Mouse (Mus musculus): Measurements from ENCODE around the gene Cd244a. TPM values are rescaled to one million over a fixed set of nuclear protein-coding genes. Genes with fewer than 3 reads are reported as not detected.

Cd244a gene
- polyA plus RNA-seq, 1 experiment, result not detected

DNA sequence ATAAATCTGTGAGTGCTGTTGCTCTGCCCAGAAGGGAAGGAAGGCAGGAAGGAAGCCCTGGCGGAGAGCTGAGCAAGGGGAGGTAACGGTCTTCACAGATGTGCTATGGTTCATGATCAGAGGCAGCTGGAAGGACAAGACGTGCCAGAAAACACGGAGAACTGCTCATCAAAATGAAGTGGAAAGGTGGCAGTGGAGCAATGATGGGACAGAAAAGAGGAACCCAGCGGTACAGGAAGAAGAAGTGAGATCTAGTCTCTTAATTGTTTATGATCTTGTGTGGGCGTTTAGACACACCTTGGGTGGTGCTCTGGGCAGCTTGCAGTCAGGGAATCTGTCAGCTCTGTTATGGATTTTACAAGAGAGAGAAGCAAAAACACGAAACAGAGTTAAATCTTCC, 7.7 kb upstream of the Cd244a start:
- TF ChIP-seq POLR2A (IDR thresholded peaks at IDR 0.05; ENCODE audit: insufficient read depth, low read depth, low read length) (no peak), CTCF (IDR thresholded peaks at IDR 0.05; ENCODE audit: insufficient read depth, low read depth, low read length) (no peak)
- H3K4me3 ChIP-seq (ENCODE audit: insufficient read depth, low read depth, low read length), result no peak overlapping the region
- 85% methylated on average over 7 of the region's 7 CpGs for WGBS

DNA sequence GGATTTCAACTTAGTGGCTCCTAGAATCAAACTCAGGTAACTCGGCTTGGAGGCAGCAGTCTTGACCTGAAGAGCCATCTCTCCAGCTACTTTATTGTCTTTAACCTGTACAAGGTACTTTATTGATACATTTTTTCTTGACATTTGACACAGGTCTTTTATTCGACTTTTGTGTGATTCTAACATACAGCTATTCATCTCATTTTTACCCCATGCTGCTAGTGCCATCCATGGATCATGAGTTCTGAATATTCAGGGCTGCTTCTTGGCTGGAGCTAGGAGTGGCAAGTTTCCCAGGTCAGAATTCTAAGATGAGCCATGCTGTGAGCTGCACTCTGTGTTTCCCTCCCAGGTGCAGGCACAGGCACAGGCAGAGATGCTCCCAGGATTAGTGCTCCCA, 6.8 kb upstream of the Cd244a start:
- TF ChIP-seq POLR2A (IDR thresholded peaks at IDR 0.05; ENCODE audit: insufficient read depth, low read depth, low read length) (no peak), CTCF (IDR thresholded peaks at IDR 0.05; ENCODE audit: insufficient read depth, low read depth, low read length) (no peak)
- 81% methylated on average over 2 of the region's 2 CpGs for whole genome bisulfite sequencing
- Histone ChIP-seq H3K4me3 (ENCODE audit: insufficient read depth, low read depth, low read length) (no peak overlapping the region), H3K27ac (ENCODE audit: insufficient read depth, low read depth, low read length) (no peak overlapping the region), H3K4me1 (ENCODE audit: control insufficient read depth, insufficient read depth, low read length) (no peaks in the 10 kb centered on the region)

More for the DNA sequence above, 7.7 kb upstream of the Cd244a start:
- H3K27ac ChIP-seq (ENCODE audit: insufficient read depth, low read depth, low read length), result no peak overlapping the region
- no peaks in the 10 kb centered on the region for H3K4me1 ChIP-seq (ENCODE audit: control insufficient read depth, insufficient read depth, low read length)

DNA sequence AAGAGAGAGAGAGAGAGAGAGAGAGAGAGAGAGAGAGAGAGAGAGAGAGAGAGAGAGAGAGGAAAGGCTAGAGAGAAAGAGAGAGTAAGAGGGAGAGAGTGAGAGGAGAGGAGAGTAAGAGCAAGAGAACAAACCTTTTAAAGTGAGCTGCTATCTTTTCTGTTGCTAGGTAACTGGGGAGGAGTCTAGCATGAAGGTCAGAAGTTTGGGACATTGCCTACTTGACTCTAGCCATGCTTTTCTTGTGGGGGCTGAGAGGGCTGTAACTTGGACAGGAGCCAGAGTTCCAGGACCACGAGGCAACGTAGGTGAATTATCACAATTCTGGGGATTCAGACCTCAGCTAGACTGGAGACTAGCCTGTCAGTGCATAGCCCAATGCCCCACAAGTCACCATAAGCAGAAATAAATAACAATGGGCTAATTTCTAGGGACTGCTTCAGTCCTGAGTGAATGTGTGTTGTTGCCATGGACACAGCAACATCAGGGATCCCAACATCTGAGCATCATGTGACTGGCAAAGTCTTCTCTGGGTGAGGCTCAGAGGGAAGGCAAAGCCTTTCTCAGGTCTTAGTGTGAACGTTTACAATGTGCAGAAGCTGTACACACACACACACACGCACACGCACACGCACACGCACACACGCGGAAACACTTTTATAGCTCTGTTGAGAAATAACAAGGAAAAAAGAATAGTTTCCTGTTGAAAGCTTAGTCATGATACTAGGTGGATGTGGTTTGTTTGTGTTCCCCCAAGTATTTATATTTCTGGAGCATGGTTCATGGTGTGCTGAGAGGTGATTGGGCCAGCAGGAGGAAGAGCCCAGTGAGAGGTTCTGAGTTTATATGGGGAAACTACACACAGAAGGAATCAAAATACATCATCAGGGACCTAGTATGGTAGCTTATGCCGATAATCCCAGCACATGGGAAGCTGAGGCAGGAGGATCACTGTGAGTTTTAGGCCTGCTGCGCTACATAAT, 5.3 kb upstream of the Cd244a start:
- Histone ChIP-seq H3K27ac (ENCODE audit: insufficient read depth, low read depth, low read length) (no peak overlapping the region), H3K4me3 (ENCODE audit: insufficient read depth, low read depth, low read length) (no peak overlapping the region), H3K4me1 (ENCODE audit: control insufficient read depth, insufficient read depth, low read length) (no peaks in the 10 kb centered on the region)
- no peak for TF ChIP-seq POLR2A (IDR thresholded peaks at IDR 0.05; ENCODE audit: insufficient read depth, low read depth, low read length)
- whole genome bisulfite sequencing, result 72% methylated on average over 11 of the region's 11 CpGs

DNA sequence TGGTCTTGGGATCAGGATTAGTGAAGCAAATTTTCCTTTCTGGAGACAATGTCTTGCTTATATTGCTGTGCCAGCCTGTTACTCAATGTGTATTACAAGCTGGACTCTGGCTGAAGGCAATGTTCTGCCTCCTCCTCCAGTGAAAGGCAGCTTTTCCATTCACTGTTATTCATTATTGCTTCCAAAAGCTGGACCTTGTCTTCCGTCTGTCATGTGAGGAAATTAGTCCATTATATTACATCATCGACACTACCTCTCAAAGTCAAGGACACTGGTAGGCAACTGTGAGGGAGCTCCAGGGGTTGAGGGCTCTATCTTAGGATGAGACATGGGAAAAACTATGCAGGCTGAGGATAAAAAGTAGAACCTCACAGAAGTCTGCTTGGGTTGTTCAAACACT, 2.6 kb upstream of the Cd244a start:
- Histone ChIP-seq H3K27ac (ENCODE audit: insufficient read depth, low read depth, low read length) (no peak overlapping the region), H3K4me3 (ENCODE audit: insufficient read depth, low read depth, low read length) (no peak overlapping the region), H3K4me1 (ENCODE audit: control insufficient read depth, insufficient read depth, low read length) (no peaks in the 10 kb centered on the region)
- WGBS, result 82% methylated on average over 2 of the region's 2 CpGs
- TF ChIP-seq POLR2A (IDR thresholded peaks at IDR 0.05; ENCODE audit: insufficient read depth, low read depth, low read length), result no peak
- no peak for TF ChIP-seq CTCF (IDR thresholded peaks at IDR 0.05; ENCODE audit: insufficient read depth, low read depth, low read length)

DNA sequence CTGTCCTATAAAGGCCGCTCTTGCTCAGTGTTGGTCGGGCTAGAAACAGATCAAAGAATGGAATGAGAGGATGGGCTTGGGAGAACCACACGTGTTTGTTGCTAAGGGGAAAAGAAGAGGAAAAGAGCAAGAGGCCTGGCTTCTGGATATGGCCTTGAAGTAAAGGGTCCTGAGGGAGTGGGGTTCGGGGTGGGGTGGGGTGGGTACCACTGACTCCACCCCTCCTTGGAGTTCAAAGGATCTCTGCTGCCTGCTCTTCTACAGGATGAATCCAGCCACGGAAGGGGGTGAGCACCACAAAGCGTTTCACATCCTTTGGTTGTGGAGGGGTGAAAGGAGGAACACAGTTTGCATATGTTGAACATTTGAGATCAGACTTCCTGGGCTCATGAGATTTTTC, 586 bp upstream of the Cd244a start:
- no peak overlapping the region for H3K27ac ChIP-seq (ENCODE audit: insufficient read depth, low read depth, low read length)
- H3K4me1 ChIP-seq (ENCODE audit: control insufficient read depth, insufficient read depth, low read length), result no peaks in the 10 kb centered on the region
- TF ChIP-seq POLR2A (IDR thresholded peaks at IDR 0.05; ENCODE audit: insufficient read depth, low read depth, low read length), result no peak
- no peak for TF ChIP-seq CTCF (IDR thresholded peaks at IDR 0.05; ENCODE audit: insufficient read depth, low read depth, low read length)
- no peak overlapping the region for H3K4me3 ChIP-seq (ENCODE audit: insufficient read depth, low read depth, low read length)
- WGBS, result 73% methylated on average over 6 of the region's 6 CpGs

DNA sequence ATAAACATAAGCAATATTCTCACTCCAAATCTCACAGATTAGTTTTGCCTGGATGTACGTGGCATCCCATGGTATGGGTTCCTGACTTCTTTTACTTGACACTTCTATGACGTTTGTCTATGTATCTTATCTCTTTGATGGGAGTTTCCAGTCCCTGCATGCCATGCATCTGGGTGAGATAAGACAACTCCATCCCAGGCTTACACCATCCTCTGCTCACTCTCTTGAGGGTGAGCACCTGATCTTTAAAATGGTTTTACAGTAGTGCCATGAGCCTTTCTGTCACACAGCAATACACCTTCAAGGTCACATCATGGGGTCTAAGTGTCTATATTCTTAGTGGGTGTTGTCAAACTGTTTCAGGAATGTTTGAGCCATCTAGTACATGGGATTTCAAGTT, 1.3 kb downstream of the Cd244a start:
- Histone ChIP-seq H3K4me1 (ENCODE audit: control insufficient read depth, insufficient read depth, low read length) (no peaks in the 10 kb centered on the region), H3K27ac (ENCODE audit: insufficient read depth, low read depth, low read length) (no peak overlapping the region), H3K4me3 (ENCODE audit: insufficient read depth, low read depth, low read length) (no peak overlapping the region)
- TF ChIP-seq CTCF (IDR thresholded peaks at IDR 0.05; ENCODE audit: insufficient read depth, low read depth, low read length), result no peak
- TF ChIP-seq POLR2A (IDR thresholded peaks at IDR 0.05; ENCODE audit: insufficient read depth, low read depth, low read length), result no peak
- 85% methylated on average over 2 of the region's 2 CpGs for WGBS

DNA sequence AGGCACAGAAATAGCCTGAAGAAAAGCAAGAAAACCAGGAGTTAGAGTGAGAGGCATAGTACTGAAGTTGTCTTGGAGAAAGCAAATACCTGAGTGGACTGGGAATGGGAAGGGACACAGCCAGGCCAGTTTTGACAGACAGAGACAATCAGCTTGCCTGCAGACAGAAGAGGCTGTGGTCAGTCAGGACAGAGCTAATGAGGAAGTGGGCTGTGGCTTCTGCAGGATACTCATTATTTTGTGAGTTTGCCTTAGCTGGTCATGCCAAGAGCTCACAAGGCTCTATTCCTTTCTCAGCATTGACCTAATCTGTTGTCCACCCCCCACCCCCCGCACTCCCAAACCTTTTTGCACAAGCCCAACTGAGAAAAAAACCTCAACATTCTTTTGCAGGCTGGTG, 2.2 kb downstream of the Cd244a start:
- Histone ChIP-seq H3K4me1 (ENCODE audit: control insufficient read depth, insufficient read depth, low read length) (no peaks in the 10 kb centered on the region), H3K4me3 (ENCODE audit: insufficient read depth, low read depth, low read length) (no peak overlapping the region), H3K27ac (ENCODE audit: insufficient read depth, low read depth, low read length) (no peak overlapping the region)
- TF ChIP-seq CTCF (IDR thresholded peaks at IDR 0.05; ENCODE audit: insufficient read depth, low read depth, low read length), result no peak
- no peak for TF ChIP-seq POLR2A (IDR thresholded peaks at IDR 0.05; ENCODE audit: insufficient read depth, low read depth, low read length)
- WGBS, result 54% methylated on average over 1 of the region's 1 CpGs

DNA sequence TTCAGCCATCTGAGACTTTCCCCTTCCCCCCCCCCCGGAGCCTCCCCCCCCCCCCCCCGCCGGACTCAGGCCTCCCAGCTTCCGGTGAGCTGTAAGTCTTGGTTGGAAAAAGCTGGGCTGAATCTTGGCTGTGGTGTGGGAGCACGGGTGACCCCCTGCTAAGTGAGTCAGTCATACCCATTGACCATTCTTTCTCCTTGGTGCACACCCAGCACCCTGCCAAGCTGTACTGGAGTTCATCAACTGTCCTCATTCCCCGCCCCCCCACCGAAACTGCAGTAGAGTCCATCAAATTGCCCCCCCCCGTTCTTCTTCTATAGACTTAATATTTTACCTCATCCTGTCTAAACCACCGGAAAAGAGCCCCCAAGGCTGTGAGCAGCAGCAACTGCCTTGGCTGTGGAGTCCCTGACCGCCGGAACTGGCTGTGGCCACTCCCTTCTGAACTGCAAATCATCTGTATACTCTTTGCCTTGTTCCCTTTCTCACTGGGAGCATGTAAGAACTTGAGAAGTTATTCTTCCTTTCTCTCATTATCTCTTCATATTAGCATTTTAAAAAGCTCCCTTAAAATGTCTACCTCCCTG, 2.7 kb downstream of the Cd244a start:
- WGBS, result 44% methylated on average over 10 of the region's 11 CpGs
- TF ChIP-seq POLR2A (IDR thresholded peaks at IDR 0.05; ENCODE audit: insufficient read depth, low read depth, low read length) (no peak), CTCF (IDR thresholded peaks at IDR 0.05; ENCODE audit: insufficient read depth, low read depth, low read length) (no peak)
- no peak overlapping the region for H3K27ac ChIP-seq (ENCODE audit: insufficient read depth, low read depth, low read length)
- H3K4me3 ChIP-seq (ENCODE audit: insufficient read depth, low read depth, low read length), result no peak overlapping the region
- no peaks in the 10 kb centered on the region for H3K4me1 ChIP-seq (ENCODE audit: control insufficient read depth, insufficient read depth, low read length)

DNA sequence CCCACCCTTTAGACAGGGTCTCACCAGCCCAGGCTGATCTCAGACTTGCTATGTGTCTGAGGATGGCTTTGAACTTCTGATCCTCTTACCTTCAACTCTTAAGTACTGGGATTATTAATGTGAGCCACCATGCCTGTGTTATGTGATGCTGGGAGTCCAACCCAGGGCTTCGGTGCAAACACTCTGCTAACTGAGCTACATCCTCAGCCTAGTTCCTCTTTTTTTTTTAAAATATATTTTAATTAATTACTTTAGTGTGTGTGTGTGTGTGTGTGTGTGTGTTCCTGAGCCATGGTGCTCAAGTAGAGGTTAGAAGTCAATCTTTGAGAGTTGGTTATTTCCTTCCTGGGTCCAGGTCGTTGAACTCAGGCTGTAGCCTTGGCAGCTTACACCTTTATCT, 4.0 kb downstream of the Cd244a start:
- TF ChIP-seq POLR2A (IDR thresholded peaks at IDR 0.05; ENCODE audit: insufficient read depth, low read depth, low read length) (no peak), CTCF (IDR thresholded peaks at IDR 0.05; ENCODE audit: insufficient read depth, low read depth, low read length) (no peak)
- H3K4me3 ChIP-seq (ENCODE audit: insufficient read depth, low read depth, low read length), result no peak overlapping the region
- WGBS, result 87% methylated on average over 2 of the region's 2 CpGs
- H3K27ac ChIP-seq (ENCODE audit: insufficient read depth, low read depth, low read length), result no peak overlapping the region
- H3K4me1 ChIP-seq (ENCODE audit: control insufficient read depth, insufficient read depth, low read length), result no peaks in the 10 kb centered on the region

All from olfactory bulb, adult 2 months (tissue).